Mouse (Mus musculus): ENCODE data around the gene Tmem253. TPM values are rescaled to one million over a fixed set of nuclear protein-coding genes. Genes with fewer than 3 reads are reported as not detected.

Tmem253 gene
- polyA plus RNA-seq, 1 experiment, result 0.34 TPM

- Histone ChIP-seq H3ac (ENCODE audit: control insufficient read depth, insufficient read length) (no peak overlapping the region), H3K27me3 (ENCODE audit: control insufficient read depth, insufficient read depth, insufficient read length) (no peaks in the 10 kb centered on the region), H3K4me3 (no peak overlapping the region), H3K4me2 (ENCODE audit: low read depth) (no peak overlapping the region), H3K79me2 (ENCODE audit: control insufficient read depth, insufficient read depth) (no peaks in the 10 kb centered on the region), H3K36me3 (ENCODE audit: control insufficient read depth, insufficient read depth) (no peaks in the 10 kb centered on the region)
- TF ChIP-seq E2F4 (IDR thresholded peaks at IDR 0.05; ENCODE audit: insufficient read depth) (no peak), POLR2A (IDR thresholded peaks at IDR 0.05; ENCODE audit: insufficient read length, low read depth) (no peak), POLR2AphosphoS2 (IDR thresholded peaks at IDR 0.05; ENCODE audit: insufficient read length, low read depth) (no peak), REST (IDR thresholded peaks at IDR 0.05; ENCODE audit: insufficient read depth, insufficient read length) (no peak), CEBPB (IDR thresholded peaks at IDR 0.05; ENCODE audit: insufficient read depth, poor library complexity, severe bottlenecking) (no peak), MAX (IDR thresholded peaks at IDR 0.05; ENCODE audit: low read depth) (no peak), SRF (IDR thresholded peaks at IDR 0.05; ENCODE audit: control insufficient read depth, insufficient read length, low read depth) (no peak), MYOG (IDR thresholded peaks at IDR 0.05; ENCODE audit: control insufficient read depth in 1 of 3, insufficient read depth in 1 of 3, insufficient read length in 2 of 3, low read depth in 2 of 3) (no peak), MYOD1 (IDR thresholded peaks at IDR 0.05; ENCODE audit: control insufficient read depth in 1 of 3, insufficient read length in 2 of 3, low read depth in 2 of 3) (no peak), USF1 (IDR thresholded peaks at IDR 0.05; ENCODE audit: low read depth) (no peak), TCF3 (IDR thresholded peaks at IDR 0.05; ENCODE audit: insufficient read length, low read depth) (no peak), TCF12 (IDR thresholded peaks at IDR 0.05; ENCODE audit: insufficient read depth, poor library complexity, severe bottlenecking) (no peak)
Measured at GRCm38 (mm10) chr14:52017662-52018061, 2.2 kb downstream of the Tmem253 start.

GRCm38 (mm10) chr14:52018248-52019050 is 3.0 kb downstream of the Tmem253 start:
- no peaks in the 10 kb centered on the region for H3K79me2 ChIP-seq (ENCODE audit: control insufficient read depth, insufficient read depth)
- H3ac ChIP-seq (ENCODE audit: control insufficient read depth, insufficient read length), result no peak overlapping the region
- peak overlapping the region; percentile 84 for H3K4me2 ChIP-seq (ENCODE audit: low read depth)
- peak overlapping the region; percentile 53 for H3K4me3 ChIP-seq
- TF ChIP-seq REST (IDR thresholded peaks at IDR 0.05; ENCODE audit: insufficient read depth, insufficient read length) (no peak), MYOD1 (IDR thresholded peaks at IDR 0.05; ENCODE audit: control insufficient read depth in 1 of 3, insufficient read length in 2 of 3, low read depth in 2 of 3) (no peak), POLR2AphosphoS2 (IDR thresholded peaks at IDR 0.05; ENCODE audit: insufficient read length, low read depth) (no peak), CEBPB (IDR thresholded peaks at IDR 0.05; ENCODE audit: insufficient read depth, poor library complexity, severe bottlenecking) (no peak), POLR2A (IDR thresholded peaks at IDR 0.05; ENCODE audit: insufficient read length, low read depth) (no peak), TCF3 (IDR thresholded peaks at IDR 0.05; ENCODE audit: insufficient read length, low read depth) (no peak), E2F4 (IDR thresholded peaks at IDR 0.05; ENCODE audit: insufficient read depth) (no peak), USF1 (IDR thresholded peaks at IDR 0.05; ENCODE audit: low read depth) (no peak), TCF12 (IDR thresholded peaks at IDR 0.05; ENCODE audit: insufficient read depth, poor library complexity, severe bottlenecking) (no peak), MAX (IDR thresholded peaks at IDR 0.05; ENCODE audit: low read depth) (no peak), SRF (IDR thresholded peaks at IDR 0.05; ENCODE audit: control insufficient read depth, insufficient read length, low read depth) (no peak), MYOG (IDR thresholded peaks at IDR 0.05; ENCODE audit: control insufficient read depth in 1 of 3, insufficient read depth in 1 of 3, insufficient read length in 2 of 3, low read depth in 2 of 3) (no peak)
- H3K36me3 ChIP-seq (ENCODE audit: control insufficient read depth, insufficient read depth), result no peaks in the 10 kb centered on the region
- H3K27me3 ChIP-seq (ENCODE audit: control insufficient read depth, insufficient read depth, insufficient read length), result no peaks in the 10 kb centered on the region

DNA sequence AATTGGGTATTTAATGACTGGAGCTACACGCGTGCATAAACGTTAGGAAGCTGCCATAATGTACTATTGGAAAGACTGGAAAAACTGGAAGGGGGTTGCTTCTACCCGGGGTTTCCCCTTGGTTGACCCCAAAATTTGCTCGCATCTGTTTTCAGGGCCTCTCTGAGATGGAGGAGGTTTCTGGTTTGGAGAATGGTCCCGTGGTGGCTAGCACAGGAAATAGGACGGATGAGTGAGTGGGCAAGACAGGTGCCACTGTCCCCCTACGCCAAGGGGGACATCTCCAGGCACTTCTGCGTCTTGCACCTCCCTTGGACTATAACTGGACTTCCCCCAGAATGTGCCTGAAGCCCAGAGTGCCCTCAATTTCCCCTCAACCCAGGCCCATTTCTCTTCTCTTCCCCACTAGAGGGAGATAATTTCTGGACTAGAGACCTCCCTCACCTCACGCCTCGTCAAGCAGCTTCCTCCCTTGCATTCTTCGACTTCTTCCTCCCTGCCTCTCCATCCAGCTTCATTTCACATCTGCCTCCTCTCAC is 3.7 kb downstream of the Tmem253 start:
- Histone ChIP-seq H3K4me2 (ENCODE audit: low read depth) (peak overlapping the region; percentile 84), H3K4me3 (peak overlapping the region; percentile 53)

GRCm38 (mm10) chr14:52019590-52020340 is 4.3 kb downstream of the Tmem253 start:
- H3K4me3 ChIP-seq, result peak overlapping the region; percentile 53
- no peaks in the 10 kb centered on the region for H3K79me2 ChIP-seq (ENCODE audit: control insufficient read depth, insufficient read depth)
- TF ChIP-seq POLR2A (IDR thresholded peaks at IDR 0.05; ENCODE audit: insufficient read length, low read depth) (peak; percentile 73), MYOD1 (IDR thresholded peaks at IDR 0.05; ENCODE audit: control insufficient read depth in 1 of 3, insufficient read length in 2 of 3, low read depth in 2 of 3) (peak in 2 of 3 experiments; percentile 5 to 21), SRF (IDR thresholded peaks at IDR 0.05; ENCODE audit: control insufficient read depth, insufficient read length, low read depth) (no peak), TCF3 (IDR thresholded peaks at IDR 0.05; ENCODE audit: insufficient read length, low read depth) (no peak), USF1 (IDR thresholded peaks at IDR 0.05; ENCODE audit: low read depth) (peak; percentile 91), REST (IDR thresholded peaks at IDR 0.05; ENCODE audit: insufficient read depth, insufficient read length) (no peak), E2F4 (IDR thresholded peaks at IDR 0.05; ENCODE audit: insufficient read depth) (peak; percentile 3), MYOG (IDR thresholded peaks at IDR 0.05; ENCODE audit: control insufficient read depth in 1 of 3, insufficient read depth in 1 of 3, insufficient read length in 2 of 3, low read depth in 2 of 3) (peak in 1 of 3 experiments; percentile 6), TCF12 (IDR thresholded peaks at IDR 0.05; ENCODE audit: insufficient read depth, poor library complexity, severe bottlenecking) (no peak), POLR2AphosphoS2 (IDR thresholded peaks at IDR 0.05; ENCODE audit: insufficient read length, low read depth) (peak; percentile 60), CEBPB (IDR thresholded peaks at IDR 0.05; ENCODE audit: insufficient read depth, poor library complexity, severe bottlenecking) (no peak), MAX (IDR thresholded peaks at IDR 0.05; ENCODE audit: low read depth) (no peak)
- no peaks in the 10 kb centered on the region for H3K36me3 ChIP-seq (ENCODE audit: control insufficient read depth, insufficient read depth)
- peak overlapping the region; percentile 82 for H3ac ChIP-seq (ENCODE audit: control insufficient read depth, insufficient read length)
- H3K4me2 ChIP-seq (ENCODE audit: low read depth), result peak overlapping the region; percentile 93
- no peaks in the 10 kb centered on the region for H3K27me3 ChIP-seq (ENCODE audit: control insufficient read depth, insufficient read depth, insufficient read length)

More for the DNA sequence above, 3.7 kb downstream of the Tmem253 start:
- TF ChIP-seq MYOD1 (IDR thresholded peaks at IDR 0.05; ENCODE audit: control insufficient read depth in 1 of 3, insufficient read length in 2 of 3, low read depth in 2 of 3) (peak in 1 of 3 experiments; percentile 49), MYOG (IDR thresholded peaks at IDR 0.05; ENCODE audit: control insufficient read depth in 1 of 3, insufficient read depth in 1 of 3, insufficient read length in 2 of 3, low read depth in 2 of 3) (no peak), TCF12 (IDR thresholded peaks at IDR 0.05; ENCODE audit: insufficient read depth, poor library complexity, severe bottlenecking) (no peak), USF1 (IDR thresholded peaks at IDR 0.05; ENCODE audit: low read depth) (no peak)
- Histone ChIP-seq H3K27me3 (ENCODE audit: control insufficient read depth, insufficient read depth, insufficient read length) (no peaks in the 10 kb centered on the region), H3K36me3 (ENCODE audit: control insufficient read depth, insufficient read depth) (no peaks in the 10 kb centered on the region), H3ac (ENCODE audit: control insufficient read depth, insufficient read length) (peak overlapping the region; percentile 82), H3K79me2 (ENCODE audit: control insufficient read depth, insufficient read depth) (no peaks in the 10 kb centered on the region)
